Mouse (Mus musculus) neural tube, embryonic 12.5 days (tissue): ENCODE measurements around the gene 5330417C22Rik. TPM values are rescaled to one million over a fixed set of nuclear protein-coding genes. Genes with fewer than 3 reads are reported as not detected.

Source experiments
- ATAC-seq: fragments of 200-750 bp; cut with Nextera tagmentation; 2 replicates; pipeline ENCODE4 v1.8.0; 2017; ENCODE audit warnings: low read depth, mild to moderate bottlenecking, moderate TSS enrichment, moderate library complexity; ENCODE audit not compliant: low FRiP score
- H3K27ac ChIP-seq: fragments of 300-500 bp; sonication (generic); 2 replicates; pipeline ENCODE4 v1.5.1; 2016
- H3K27me3 ChIP-seq: fragments of 300-500 bp; sonication (generic); replicated peaks from 2 replicates; pipeline ENCODE4 v1.6.1; 2016; ENCODE audit warnings: mild to moderate bottlenecking
- H3K36me3 ChIP-seq: fragments of 300-500 bp; sonication (generic); 2 replicates; pipeline ENCODE4 v1.6.1; 2016; ENCODE audit warnings: mild to moderate bottlenecking
- H3K4me1 ChIP-seq: fragments of 300-500 bp; sonication (generic); 2 replicates; pipeline ENCODE4 v1.6.1; 2016
- H3K4me2 ChIP-seq: fragments of 300-500 bp; sonication (generic); replicated peaks from 2 replicates; pipeline ENCODE4 v1.6.1; 2016; ENCODE audit warnings: mild to moderate bottlenecking
- H3K4me3 ChIP-seq: fragments of 300-500 bp; sonication (generic); 2 replicates; pipeline ENCODE4 v1.5.1; 2016
- H3K9ac ChIP-seq: fragments of 300-500 bp; sonication (generic); 2 replicates; pipeline ENCODE4 v1.6.1; 2016; ENCODE audit warnings: mild to moderate bottlenecking
- H3K9me3 ChIP-seq: fragments of 300-500 bp; sonication (generic); 2 replicates; pipeline ENCODE4 v1.6.1; 2016; ENCODE audit warnings: mild to moderate bottlenecking
- WGBS: fragments of 180-500 bp; shearing (Covaris S2); methylation state at CpG from one replicate; pipeline ENCODE4 v1.1.7; 2016; 5-methylcytosine and 5-hydroxymethylcytosine counted together
- polyA plus RNA-seq: library from polyadenylated mRNA; unstranded; fragments of >200 nt; fragmentation: Nextera tagmentation; extraction: Ambion mirVana; gene quantifications from 2 replicates; pipeline ENCODE4 v1.2.1, GENCODE M21; 2016

The 5330417C22Rik gene
- polyA plus RNA-seq, 1 experiment from 2014 or later, result 4.6 TPM

- peak; percentile 99 for ATAC-seq
- Histone ChIP-seq H3K4me2 (peak within 1 kb of the TSS; percentile 58), H3K9ac (peak within 1 kb of the TSS; percentile 73), H3K36me3 (peaks cover 24% of the 10 kb centered on the region), H3K4me3 (peak within 1 kb of the TSS; percentile 69), H3K4me1 (peaks cover 17% of the 10 kb centered on the region), H3K9me3 (no peaks in the 10 kb centered on the region), H3K27ac (peak within 1 kb of the TSS; percentile 74), H3K27me3 (no peaks in the 10 kb centered on the region)
- under 1% methylated on average over 45 of the region's 45 CpGs for WGBS
Observed at GRCm38 (mm10) chr3:108562133-108562730, 25.9 kb upstream of the 5330417C22Rik start, which contains the start of gene Tmem167b. TSS of gene Tmem167b (minus strand) at chr3:108562466.

GRCm38 (mm10) chr3:108557888-108558287 lies 21.6 kb upstream of the 5330417C22Rik start:
- H3K9ac ChIP-seq, result no peak overlapping the region

GRCm38 (mm10) chr3:108554587-108555312 lies 18.4 kb upstream of the 5330417C22Rik start:
- H3K4me3 ChIP-seq, result peak overlapping the region; percentile 78
- no peaks in the 10 kb centered on the region for H3K9me3 ChIP-seq
- H3K4me2 ChIP-seq, result peak overlapping the region; percentile 72
- H3K9ac ChIP-seq, result peak overlapping the region; percentile 96
- ATAC-seq, result peak; percentile 95
- no peaks in the 10 kb centered on the region for H3K4me1 ChIP-seq
- peaks cover 25% of the 10 kb centered on the region for H3K36me3 ChIP-seq
- 18% methylated on average over 22 of the region's 22 CpGs for WGBS
- H3K27me3 ChIP-seq, result no peaks in the 10 kb centered on the region
- peak overlapping the region; percentile 54 for H3K27ac ChIP-seq

More at GRCm38 (mm10) chr3:108557888-108558287, 21.6 kb upstream of the 5330417C22Rik start:
- Histone ChIP-seq H3K27me3 (no peaks in the 10 kb centered on the region), H3K4me1 (peaks cover 13% of the 10 kb centered on the region; the same call in 1 of the 2 replicates), H3K36me3 (peaks cover 30% of the 10 kb centered on the region), H3K4me3 (no peak overlapping the region), H3K4me2 (no peak overlapping the region), H3K9me3 (no peaks in the 10 kb centered on the region), H3K27ac (no peak overlapping the region)
- no peak for ATAC-seq
- 96% methylated on average over 4 of the region's 4 CpGs for WGBS

- peak; percentile 84 for ATAC-seq
Observed at GRCm38 (mm10) chr3:108554111-108554561, 17.8 kb upstream of the 5330417C22Rik start.

GRCm38 (mm10) chr3:108542299-108542698 lies 6.0 kb upstream of the 5330417C22Rik start:
- Histone ChIP-seq H3K4me3 (no peak overlapping the region), H3K4me1 (peaks cover 4% of the 10 kb centered on the region; the same call in 1 of the 2 replicates), H3K27ac (no peak overlapping the region), H3K4me2 (no peak overlapping the region), H3K9ac (no peak overlapping the region), H3K9me3 (no peaks in the 10 kb centered on the region), H3K36me3 (no peaks in the 10 kb centered on the region), H3K27me3 (no peaks in the 10 kb centered on the region)
- no peak for ATAC-seq
- 83% methylated on average over 11 of the region's 11 CpGs for WGBS

More at GRCm38 (mm10) chr3:108554111-108554561, 17.8 kb upstream of the 5330417C22Rik start:
- H3K36me3 ChIP-seq, result peaks cover 23% of the 10 kb centered on the region
- WGBS, result under 1% methylated on average over 42 of the region's 42 CpGs
- H3K27me3 ChIP-seq, result no peaks in the 10 kb centered on the region
- H3K27ac ChIP-seq, result peak overlapping the region; percentile 54
- H3K9ac ChIP-seq, result peak overlapping the region; percentile 96
- no peaks in the 10 kb centered on the region for H3K9me3 ChIP-seq
- H3K4me2 ChIP-seq, result peak overlapping the region; percentile 72
- H3K4me3 ChIP-seq, result peak overlapping the region; percentile 78
- H3K4me1 ChIP-seq, result no peaks in the 10 kb centered on the region

GRCm38 (mm10) chr3:108537303-108537702 lies 967 bp upstream of the 5330417C22Rik start:
- Histone ChIP-seq H3K9me3 (no peaks in the 10 kb centered on the region), H3K4me2 (peak overlapping the region; percentile 54), H3K27ac (no peak overlapping the region), H3K4me3 (no peak overlapping the region), H3K4me1 (peaks cover 10% of the 10 kb centered on the region; the same call in 1 of the 2 replicates), H3K27me3 (peaks cover 13% of the 10 kb centered on the region; the same call in 1 of the 2 replicates), H3K36me3 (no peaks in the 10 kb centered on the region), H3K9ac (no peak overlapping the region)
- peak; percentile 65 for ATAC-seq
- 7% methylated on average over 17 of the region's 17 CpGs for WGBS

GRCm38 (mm10) chr3:108535896-108536516 lies 330 bp downstream of the 5330417C22Rik start:
- Histone ChIP-seq H3K36me3 (no peaks in the 10 kb centered on the region), H3K4me1 (peaks cover 10% of the 10 kb centered on the region; the same call in 1 of the 2 replicates), H3K4me3 (peak overlapping the region; percentile 43), H3K9me3 (no peaks in the 10 kb centered on the region), H3K27me3 (peaks cover 13% of the 10 kb centered on the region; the same call in 1 of the 2 replicates), H3K9ac (no peak overlapping the region), H3K4me2 (peak overlapping the region; percentile 93), H3K27ac (no peak overlapping the region)
- WGBS, result 5% methylated on average over 15 of the region's 15 CpGs
- ATAC-seq, result peak; percentile 12; the same call in 1 of the 2 replicates

- Histone ChIP-seq H3K4me2 (no peak within 1 kb of the TSS), H3K9ac (no peak within 1 kb of the TSS), H3K4me1 (peaks cover 10% of the 10 kb centered on the region; the same call in 1 of the 2 replicates), H3K36me3 (no peaks in the 10 kb centered on the region), H3K4me3 (no peak within 1 kb of the TSS), H3K27me3 (peaks cover 13% of the 10 kb centered on the region; the same call in 1 of the 2 replicates), H3K9me3 (no peaks in the 10 kb centered on the region), H3K27ac (no peak within 1 kb of the TSS)
- no peak for ATAC-seq
- 89% methylated on average over 6 of the region's 6 CpGs for WGBS
Observed at GRCm38 (mm10) chr3:108533951-108534350, 2.4 kb downstream of the 5330417C22Rik start, which contains the start of gene 1700013F07Rik. TSS of gene 1700013F07Rik (plus strand) at chr3:108534150.

- no peak overlapping the region for H3K27ac ChIP-seq
- H3K27me3 ChIP-seq, result peaks cover 13% of the 10 kb centered on the region; the same call in 1 of the 2 replicates
- no peak for ATAC-seq
- WGBS, result 82% methylated on average over 9 of the region's 9 CpGs
- H3K4me1 ChIP-seq, result peaks cover 10% of the 10 kb centered on the region; the same call in 1 of the 2 replicates
- no peaks in the 10 kb centered on the region for H3K36me3 ChIP-seq
- H3K9ac ChIP-seq, result no peak overlapping the region
- no peak overlapping the region for H3K4me3 ChIP-seq
- no peaks in the 10 kb centered on the region for H3K9me3 ChIP-seq
- H3K4me2 ChIP-seq, result no peak overlapping the region
Observed at GRCm38 (mm10) chr3:108533114-108533885, 3.0 kb downstream of the 5330417C22Rik start.

- H3K27ac ChIP-seq, result no peak overlapping the region
- no peak overlapping the region for H3K4me2 ChIP-seq
- no peaks in the 10 kb centered on the region for H3K9me3 ChIP-seq
- no peak overlapping the region for H3K9ac ChIP-seq
- no peak overlapping the region for H3K4me3 ChIP-seq
- ATAC-seq, result no peak
- H3K36me3 ChIP-seq, result no peaks in the 10 kb centered on the region
- no peaks in the 10 kb centered on the region for H3K4me1 ChIP-seq
- 93% methylated on average over 8 of the region's 8 CpGs for whole genome bisulfite sequencing
- H3K27me3 ChIP-seq, result no peaks in the 10 kb centered on the region
Observed at GRCm38 (mm10) chr3:108528489-108528888, 7.8 kb downstream of the 5330417C22Rik start.

GRCm38 (mm10) chr3:108523415-108523814 lies 12.9 kb downstream of the 5330417C22Rik start:
- Histone ChIP-seq H3K4me1 (no peaks in the 10 kb centered on the region), H3K9ac (no peak overlapping the region), H3K4me3 (no peak overlapping the region), H3K27ac (no peak overlapping the region), H3K36me3 (no peaks in the 10 kb centered on the region), H3K27me3 (no peaks in the 10 kb centered on the region), H3K9me3 (no peaks in the 10 kb centered on the region), H3K4me2 (no peak overlapping the region)
- no peak for ATAC-seq
- 88% methylated on average over 4 of the region's 4 CpGs for WGBS
